ENCODE assay signal across 19 mouse cellular contexts in genomic region chr2:26552066-26552465, GRCm38 (mm10). TPM values are rescaled to one million over a fixed set of nuclear protein-coding genes. Genes with fewer than 3 reads are reported as not detected.
A peak's percentile ranks its signal among the peaks of the same experiment; 100 is the strongest.
DNase-seq lines count a peak whose midpoint lies in the region; ATAC-seq lines count a peak whose summit lies in the region.
"Had no signal": no experiment of that assay in that cellular context is flagged by ENCODE, and none has a peak within 500 bp of the region (broad histone marks: within the 10 kb centered on the region; RNA-seq: fewer than 3 reads in every experiment).

No protein-coding gene starts in this region.

- no peaks in the 10 kb centered on the region for H3K9me3 ChIP-seq in heart, embryonic 15.5 days (replicated peaks)
- H3K9me3 ChIP-seq: limb, embryonic 12.5 days had no signal

- peaks cover 72% of the 10 kb centered on the region for H3K4me1 ChIP-seq in heart, embryonic 15.5 days (replicated peaks)

- no peak overlapping the region for H3K4me2 ChIP-seq in heart, embryonic 15.5 days
- H3K4me2 ChIP-seq: limb, embryonic 12.5 days; midbrain, embryonic 11.5 days had no signal

- no peak for DNase-seq in heart, postnatal 4 days
- peak; percentile 19 for DNase-seq in CD4-positive helper T cell, adult 2 months (ENCODE audit: low read depth, low spot score)
- peak; percentile 18 for DNase-seq in induced T-regulatory cell, adult 2 months (ENCODE audit: low read depth)
- DNase-seq in thymus, postnatal 0 days (ENCODE audit: low spot score) = peak; percentile 70
- no peak for DNase-seq in adrenal gland, postnatal 25 days
- DNase-seq in kidney, adult 8-10 months = no peak
- DNase-seq in cerebellum, adult 9-11 months = no peak
- DNase-seq: kidney, postnatal 36 days; lung, postnatal 14 days; right cerebral cortex, postnatal 4 days had no signal

- no peak overlapping the region for H3K9ac ChIP-seq in heart, embryonic 15.5 days

- H3K27me3 ChIP-seq in heart, embryonic 15.5 days = no peaks in the 10 kb centered on the region
- H3K27me3 ChIP-seq: limb, embryonic 12.5 days had no signal

- no peaks in the 10 kb centered on the region for H3K36me3 ChIP-seq in heart, embryonic 15.5 days
- H3K36me3 ChIP-seq: limb, embryonic 12.5 days had no signal

- 84% methylated on average over 2 of the region's 2 CpGs for WGBS in heart, embryonic 15.5 days

- no peak for ATAC-seq in heart, embryonic 15.5 days (replicated peaks; ENCODE audit: insufficient number of reproducible peaks, insufficient read depth, low FRiP score, low read depth)
- ATAC-seq: forebrain, embryonic 16.5 days; intestine, embryonic 16.5 days had no signal

- no peak overlapping the region for H3K4me3 ChIP-seq in heart, embryonic 15.5 days
- H3K4me3 ChIP-seq: limb, embryonic 12.5 days had no signal

- H3K27ac ChIP-seq in heart, embryonic 15.5 days = peak overlapping the region; percentile 51; the same call in 1 of the 2 replicates

RNA-seq across cellular contexts. Expression of gene Egfl7, which starts 27.7 kb away (rescaled TPM):
- polyA plus RNA-seq in heart, embryonic 15.5 days (2015; fragmentation: Nextera tagmentation; extraction: Ambion mirVana) = 159 and 197 TPM in 2 replicates
- total RNA-seq in heart, postnatal 4 days (2021) = 100 to 1,000 TPM; 317 to 343 TPM
- 43.6 and 50.0 TPM in 2 replicates for polyA plus RNA-seq in thymus, postnatal 0 days (2015; fragmentation: Nextera tagmentation; extraction: Ambion mirVana)
- total RNA-seq in adrenal gland, postnatal 25 days (2021) = 159 and 211 TPM in 2 replicates

RNA-seq across cellular contexts. Expression of gene Gm20532, which starts 34.4 kb away (rescaled TPM):
- not detected in 2 replicates for polyA plus RNA-seq in heart, embryonic 15.5 days (2015; fragmentation: Nextera tagmentation; extraction: Ambion mirVana)
- not detected for total RNA-seq in heart, postnatal 4 days (2021)
- polyA plus RNA-seq in thymus, postnatal 0 days (2015; fragmentation: Nextera tagmentation; extraction: Ambion mirVana) = not detected in 2 replicates
- not detected in 2 replicates for total RNA-seq in adrenal gland, postnatal 25 days (2021)
- total RNA-seq: adrenal gland, postnatal 4 days; gastrocnemius, adult 8-10 months had no signal
- polyA plus RNA-seq: forebrain, embryonic 16.5 days; hindbrain, embryonic 11.5 days; intestine, embryonic 16.5 days; midbrain, embryonic 11.5 days; stomach, embryonic 14.5 days had no signal

RNA-seq across cellular contexts. Expression of gene Notch1, which starts 35.6 kb away (rescaled TPM):
- polyA plus RNA-seq in heart, embryonic 15.5 days (2015; fragmentation: Nextera tagmentation; extraction: Ambion mirVana) = 10.8 and 24.2 TPM in 2 replicates
- total RNA-seq in heart, postnatal 4 days (2021) = 10 to 100 TPM; 55.3 to 62.3 TPM
- 44.3 and 54.9 TPM in 2 replicates for polyA plus RNA-seq in thymus, postnatal 0 days (2015; fragmentation: Nextera tagmentation; extraction: Ambion mirVana)
- 17.7 and 24.8 TPM in 2 replicates for total RNA-seq in adrenal gland, postnatal 25 days (2021)

RNA-seq across cellular contexts. Expression of gene Agpat2, which starts 52.2 kb away (rescaled TPM):
- polyA plus RNA-seq in heart, embryonic 15.5 days (2015; fragmentation: Nextera tagmentation; extraction: Ambion mirVana) = 19.9 and 26.3 TPM in 2 replicates
- 10 to 100 TPM; 23.9 to 25.4 TPM for total RNA-seq in heart, postnatal 4 days (2021)
- 14.7 and 14.9 TPM in 2 replicates for polyA plus RNA-seq in thymus, postnatal 0 days (2015; fragmentation: Nextera tagmentation; extraction: Ambion mirVana)
- total RNA-seq in adrenal gland, postnatal 25 days (2021) = 290 and 352 TPM in 2 replicates

Comparison
In these comparisons a context has a peak if more than half of its experiments do, and no peak if none do; other contexts are left out.
1. DNase-seq: peak in CD4-positive helper T cell, adult 2 months (single experiment), induced T-regulatory cell, adult 2 months (single experiment) and thymus, postnatal 0 days (single experiment); none in heart, postnatal 4 days (single experiment), adrenal gland, postnatal 25 days (single experiment), kidney, adult 8-10 months (0 of 2) and cerebellum, adult 9-11 months (single experiment).